Comparison of ENCODE assay signal across 30 mouse cellular contexts in the genomic region with DNA sequence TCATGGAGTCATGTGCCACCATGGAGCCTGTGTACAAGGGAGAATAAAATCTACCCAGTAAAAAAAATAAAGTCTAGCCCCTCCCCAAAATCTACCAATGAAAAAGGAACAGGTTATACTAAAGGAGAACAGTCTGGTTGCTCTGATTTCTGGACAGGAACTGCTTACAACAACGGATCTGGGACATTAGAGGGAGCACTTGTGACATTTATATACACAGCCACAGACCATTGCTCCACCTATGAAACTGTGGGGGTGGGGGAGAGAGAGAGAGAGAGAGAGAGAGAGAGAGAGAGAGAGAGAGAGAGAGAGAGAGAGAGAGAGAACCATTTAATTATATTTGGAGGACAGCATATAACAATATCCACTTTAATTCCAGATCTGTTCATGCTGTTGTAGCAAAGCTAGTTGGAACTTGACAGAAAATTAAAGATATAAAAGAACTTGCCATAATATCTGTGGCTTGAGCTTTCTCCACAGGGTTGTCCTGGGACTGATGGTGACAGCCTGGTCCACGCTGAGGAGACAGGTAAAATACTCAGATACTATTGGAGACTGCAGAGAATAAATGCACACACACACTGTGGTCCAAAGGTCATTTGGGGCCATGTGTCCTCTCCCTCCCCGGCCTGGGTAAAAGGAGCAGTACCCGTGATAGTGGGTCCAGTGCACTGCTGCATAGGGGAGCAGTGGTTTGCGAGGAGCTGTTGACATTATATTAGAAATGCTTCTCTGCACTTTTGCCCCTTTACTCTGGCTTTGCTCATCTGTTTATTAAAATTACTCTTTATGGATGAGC. TPM values are rescaled to one million over a fixed set of nuclear protein-coding genes. Genes with fewer than 3 reads are reported as not detected.
DNase-seq lines count a peak whose midpoint lies in the region; ATAC-seq and TF ChIP-seq lines count a peak whose summit lies in the region.
"Not testable (repeated sequence)": the region's sequence is repeated elsewhere in the genome, so short reads cannot be mapped to it uniquely, and the experiment has no call there.
"Had no signal": no experiment of that assay in that cellular context is flagged by ENCODE, and none has a peak within 500 bp of the region (broad histone marks: within the 10 kb centered on the region; RNA-seq: fewer than 3 reads in every experiment).

No protein-coding gene starts in this region.

- not testable (repeated sequence) for H3K4me1 ChIP-seq in CH12.LX (ENCODE audit: control insufficient read depth in 1 of 2, insufficient read depth in 2 of 2); forebrain, embryonic 13.5 days; intestine, embryonic 14.5 days (replicated peaks; ENCODE audit: control insufficient read depth, insufficient read depth, low read length); intestine, postnatal 0 days (replicated peaks; ENCODE audit: control insufficient read depth, insufficient read depth, low read length); midbrain, embryonic 15.5 days; neural tube, embryonic 14.5 days (ENCODE audit: control insufficient read depth, insufficient read depth, low read length)

- ATAC-seq in forebrain, embryonic 13.5 days, result peak; percentile 45; the same call in 1 of the 2 replicates
- ATAC-seq in intestine, embryonic 14.5 days (replicated peaks; ENCODE audit: low FRiP score, low TSS enrichment, low read depth), result 0 out of 2 replicates have a peak, but pooled peaks have one; percentile 47
- peak; percentile 63 for ATAC-seq in intestine, postnatal 0 days
- peak; percentile 65 for ATAC-seq in midbrain, embryonic 15.5 days (replicated peaks)
- peak; percentile 34 for ATAC-seq in neural tube, embryonic 14.5 days (ENCODE audit: low read depth)

- dilution Hi-C loops in CH12.LX (cut with MboI; ENCODE audit: extremely low pct_ligation_motif_present, extremely low pct_unique_long_range_greater_than_20kb, low sequenced_read_pairs), result not testable (repeated sequence)

- not testable (repeated sequence) for H3K27ac ChIP-seq in CH12.LX (ENCODE audit: insufficient read depth, low read depth); forebrain, embryonic 13.5 days; intestine, embryonic 14.5 days (ENCODE audit: low read depth); intestine, postnatal 0 days (ENCODE audit: low read depth, low read length); midbrain, embryonic 15.5 days; neural tube, embryonic 14.5 days (ENCODE audit: low read depth, low read length)

- not testable (repeated sequence) for TF ChIP-seq EP300 in CH12.LX (IDR thresholded peaks at IDR 0.05; ENCODE audit: low read length)

- not testable (repeated sequence) for H3K27me3 ChIP-seq in CH12.LX (replicated peaks); forebrain, embryonic 13.5 days; intestine, embryonic 14.5 days (replicated peaks; ENCODE audit: control insufficient read depth, insufficient read depth, low read length); intestine, postnatal 0 days (replicated peaks; ENCODE audit: control insufficient read depth, insufficient read depth, low read length); midbrain, embryonic 15.5 days (replicated peaks); neural tube, embryonic 14.5 days (ENCODE audit: control insufficient read depth, insufficient read depth, low read length)

- not testable (repeated sequence) for TF ChIP-seq RAD21 in CH12.LX (IDR thresholded peaks at IDR 0.05; ENCODE audit: low read depth, low read length)

- in situ Hi-C loops in CH12.LX (cut with MboI; ENCODE audit: low pct_ligation_motif_present, low pct_unique_long_range_greater_than_20kb, low sequenced_read_pairs), result not testable (repeated sequence)

- peak; percentile 7 for DNase-seq in CH12.LX (ENCODE audit: extremely low read depth)
- peak; percentile 4 for DNase-seq in embryo, embryonic 10 days (ENCODE audit: low spot score)
- not testable (repeated sequence) for DNase-seq in intestine, embryonic 14.5 days (ENCODE audit: low spot score)

- peak in 1 of 2 experiments; percentile 14; a peak in 1 of 4 replicates for TF ChIP-seq CTCF in CH12.LX (conservative IDR thresholded peaks at IDR 0.05 in 1 of 2, IDR thresholded peaks at IDR 0.05 in 1 of 2; ENCODE audit: low read depth in 2 of 2, low read length in 2 of 2)
- peak; percentile 36 for TF ChIP-seq CTCF in intestine, postnatal 0 days (IDR thresholded peaks at IDR 0.05; ENCODE audit: low read depth)

- H3K4me3 ChIP-seq in CH12.LX (replicated peaks in 1 of 3; ENCODE audit: low read depth in 2 of 3, low read length in 2 of 3, poor library complexity in 1 of 3); forebrain, embryonic 13.5 days; intestine, embryonic 14.5 days (ENCODE audit: low read depth, low read length); intestine, postnatal 0 days (ENCODE audit: low read depth, low read length); midbrain, embryonic 15.5 days; neural tube, embryonic 14.5 days (ENCODE audit: low read depth, low read length): not testable (repeated sequence)

- H3K9ac ChIP-seq in CH12.LX (ENCODE audit: insufficient read depth, low read depth); forebrain, embryonic 13.5 days; intestine, embryonic 14.5 days (ENCODE audit: low read length); intestine, postnatal 0 days (ENCODE audit: low read depth, low read length); midbrain, embryonic 15.5 days; neural tube, embryonic 14.5 days (replicated peaks; ENCODE audit: low read depth, low read length): not testable (repeated sequence)

- H3K36me3 ChIP-seq in CH12.LX (replicated peaks in 1 of 2; ENCODE audit: control insufficient read depth in 1 of 2, insufficient read depth in 1 of 2, low read length in 1 of 2); forebrain, embryonic 13.5 days (ENCODE audit: poor library complexity, severe bottlenecking); intestine, embryonic 14.5 days (ENCODE audit: control insufficient read depth, insufficient read depth, low read length); intestine, postnatal 0 days (ENCODE audit: control insufficient read depth, insufficient read depth); midbrain, embryonic 15.5 days (replicated peaks); neural tube, embryonic 14.5 days (ENCODE audit: control insufficient read depth, insufficient read depth, low read length): not testable (repeated sequence)

- H3K4me2 ChIP-seq in CH12.LX (ENCODE audit: insufficient read depth, low read depth, poor library complexity, severe bottlenecking); forebrain, embryonic 13.5 days; intestine, embryonic 14.5 days (ENCODE audit: low read length); intestine, postnatal 0 days (replicated peaks; ENCODE audit: low read depth); midbrain, embryonic 15.5 days; neural tube, embryonic 14.5 days (ENCODE audit: low read depth, low read length): not testable (repeated sequence)

- H3K79me2 ChIP-seq in CH12.LX (replicated peaks; ENCODE audit: control insufficient read depth, extremely low read depth, insufficient read depth, poor library complexity, severe bottlenecking), result not testable (repeated sequence)

- not testable (repeated sequence) for H3K9me3 ChIP-seq in CH12.LX (replicated peaks; ENCODE audit: low read length); forebrain, embryonic 13.5 days (replicated peaks); intestine, embryonic 14.5 days (ENCODE audit: control insufficient read depth, low read length); intestine, postnatal 0 days (ENCODE audit: control insufficient read depth); midbrain, embryonic 15.5 days; neural tube, embryonic 14.5 days (ENCODE audit: control insufficient read depth, low read length)

- WGBS in forebrain, embryonic 13.5 days, result 68% methylated on average over 4 of the region's 5 CpGs
- WGBS in intestine, embryonic 14.5 days, result 56% methylated on average over 5 of the region's 5 CpGs
- 39% methylated on average over 5 of the region's 5 CpGs for WGBS in intestine, postnatal 0 days
- WGBS in midbrain, embryonic 15.5 days, result 79% methylated on average over 5 of the region's 5 CpGs
- whole genome bisulfite sequencing in neural tube, embryonic 14.5 days, result 72% methylated on average over 5 of the region's 5 CpGs

- not testable (repeated sequence) for TF ChIP-seq POLR2A in CH12.LX (IDR thresholded peaks at IDR 0.05; ENCODE audit: low read depth, low read length)

RNA-seq across cellular contexts. Expression of a gene that starts 31.1 kb away (rescaled TPM):
- total RNA-seq in CH12.LX (2012; rRNA removed) (not detected in 2 replicates), CH12.LX (2014; rRNA removed) (not detected in 2 replicates)
- polyA plus RNA-seq in CH12.LX (2012; ENCODE audit: insufficient read length, low read depth), result not detected in 2 replicates
- polyA plus RNA-seq in forebrain, embryonic 13.5 days (2015; fragmentation: Nextera tagmentation; extraction: Ambion mirVana), result not detected in 2 replicates
- not detected in 2 replicates for polyA plus RNA-seq in intestine, embryonic 14.5 days (2014; fragmentation: Nextera tagmentation; extraction: Ambion mirVana)
- not detected in 2 replicates for polyA plus RNA-seq in intestine, postnatal 0 days (2015; fragmentation: Nextera tagmentation; extraction: Ambion mirVana)
- not detected in 2 replicates for polyA plus RNA-seq in midbrain, embryonic 15.5 days (2015; fragmentation: Nextera tagmentation; extraction: Ambion mirVana)
- polyA plus RNA-seq in neural tube, embryonic 14.5 days (2014; fragmentation: Nextera tagmentation; extraction: Ambion mirVana), result not detected in 2 replicates
- total RNA-seq: adrenal gland, adult 18-20 months; adrenal gland, postnatal 10 days; adrenal gland, postnatal 36 days; gastrocnemius, adult 2 months; gastrocnemius, postnatal 14 days; gastrocnemius, postnatal 4 days; heart, adult 8-10 months; heart, postnatal 25 days; hematopoietic stem cell, adult 5-6 weeks had no signal
- polyA plus RNA-seq: cortical plate, adult 2 months; embryonic facial prominence, embryonic 10.5 days; embryonic facial prominence, embryonic 13.5 days; erythroblast, embryonic 14.5 days; forebrain, embryonic 12.5 days; forebrain, embryonic 16.5 days; frontal cortex, adult 2 months; G1E; heart, embryonic 11.5 days; heart, embryonic 14.5 days; heart, postnatal 0 days; hindbrain, embryonic 12.5 days; hindbrain, embryonic 15.5 days; Patski had no signal

RNA-seq across cellular contexts. Expression of a gene that starts 47.1 kb away (rescaled TPM):
- total RNA-seq in CH12.LX (2012; rRNA removed), result not detected in 2 replicates
- total RNA-seq in CH12.LX (2014; rRNA removed), result not detected in 2 replicates
- not detected in 2 replicates for polyA plus RNA-seq in CH12.LX (2012; ENCODE audit: insufficient read length, low read depth)
- polyA plus RNA-seq in forebrain, embryonic 13.5 days (2015; fragmentation: Nextera tagmentation; extraction: Ambion mirVana), result not detected in 2 replicates
- not detected in 2 replicates for polyA plus RNA-seq in intestine, embryonic 14.5 days (2014; fragmentation: Nextera tagmentation; extraction: Ambion mirVana)
- not detected in 2 replicates for polyA plus RNA-seq in intestine, postnatal 0 days (2015; fragmentation: Nextera tagmentation; extraction: Ambion mirVana)
- polyA plus RNA-seq in midbrain, embryonic 15.5 days (2015; fragmentation: Nextera tagmentation; extraction: Ambion mirVana), result not detected in 2 replicates
- polyA plus RNA-seq in neural tube, embryonic 14.5 days (2014; fragmentation: Nextera tagmentation; extraction: Ambion mirVana), result not detected in 2 replicates
- total RNA-seq: adrenal gland, adult 18-20 months; adrenal gland, postnatal 10 days; adrenal gland, postnatal 36 days; gastrocnemius, adult 2 months; gastrocnemius, postnatal 14 days; gastrocnemius, postnatal 4 days; heart, adult 8-10 months; heart, postnatal 25 days; hematopoietic stem cell, adult 5-6 weeks had no signal
- polyA plus RNA-seq: cortical plate, adult 2 months; embryonic facial prominence, embryonic 10.5 days; embryonic facial prominence, embryonic 13.5 days; erythroblast, embryonic 14.5 days; forebrain, embryonic 12.5 days; forebrain, embryonic 16.5 days; frontal cortex, adult 2 months; G1E; heart, embryonic 11.5 days; heart, embryonic 14.5 days; heart, postnatal 0 days; hindbrain, embryonic 12.5 days; hindbrain, embryonic 15.5 days; Patski had no signal

RNA-seq across cellular contexts. Expression of a gene that starts 52.5 kb away (rescaled TPM):
- not detected in 2 replicates for total RNA-seq in CH12.LX (2012; rRNA removed)
- not detected in 2 replicates for total RNA-seq in CH12.LX (2014; rRNA removed)
- polyA plus RNA-seq in CH12.LX (2012; ENCODE audit: insufficient read length, low read depth), result not detected in 2 replicates
- not detected in 2 replicates for polyA plus RNA-seq in forebrain, embryonic 13.5 days (2015; fragmentation: Nextera tagmentation; extraction: Ambion mirVana)
- polyA plus RNA-seq in intestine, embryonic 14.5 days (2014; fragmentation: Nextera tagmentation; extraction: Ambion mirVana), result not detected in 2 replicates
- polyA plus RNA-seq in intestine, postnatal 0 days (2015; fragmentation: Nextera tagmentation; extraction: Ambion mirVana), result not detected in 2 replicates
- not detected in 2 replicates for polyA plus RNA-seq in midbrain, embryonic 15.5 days (2015; fragmentation: Nextera tagmentation; extraction: Ambion mirVana)
- polyA plus RNA-seq in neural tube, embryonic 14.5 days (2014; fragmentation: Nextera tagmentation; extraction: Ambion mirVana), result not detected in 2 replicates
- total RNA-seq: adrenal gland, adult 18-20 months; adrenal gland, postnatal 10 days; adrenal gland, postnatal 36 days; G1E; gastrocnemius, adult 2 months; gastrocnemius, postnatal 14 days; gastrocnemius, postnatal 4 days; heart, adult 8-10 months; heart, postnatal 25 days; hematopoietic stem cell, adult 5-6 weeks had no signal
- polyA plus RNA-seq: cortical plate, adult 2 months; embryonic facial prominence, embryonic 10.5 days; embryonic facial prominence, embryonic 13.5 days; erythroblast, embryonic 14.5 days; forebrain, embryonic 12.5 days; forebrain, embryonic 16.5 days; frontal cortex, adult 2 months; G1E; heart, embryonic 11.5 days; heart, embryonic 14.5 days; heart, postnatal 0 days; hindbrain, embryonic 12.5 days; hindbrain, embryonic 15.5 days; Patski had no signal

RNA-seq across cellular contexts. Expression of a gene that starts 54.2 kb away (rescaled TPM):
- not detected in 2 replicates for total RNA-seq in CH12.LX (2012; rRNA removed)
- total RNA-seq in CH12.LX (2014; rRNA removed), result not detected in 2 replicates
- not detected in 2 replicates for polyA plus RNA-seq in CH12.LX (2012; ENCODE audit: insufficient read length, low read depth)
- not detected in 2 replicates for polyA plus RNA-seq in forebrain, embryonic 13.5 days (2015; fragmentation: Nextera tagmentation; extraction: Ambion mirVana)
- not detected in 2 replicates for polyA plus RNA-seq in intestine, embryonic 14.5 days (2014; fragmentation: Nextera tagmentation; extraction: Ambion mirVana)
- not detected in 2 replicates for polyA plus RNA-seq in intestine, postnatal 0 days (2015; fragmentation: Nextera tagmentation; extraction: Ambion mirVana)
- not detected in 2 replicates for polyA plus RNA-seq in midbrain, embryonic 15.5 days (2015; fragmentation: Nextera tagmentation; extraction: Ambion mirVana)
- not detected in 2 replicates for polyA plus RNA-seq in neural tube, embryonic 14.5 days (2014; fragmentation: Nextera tagmentation; extraction: Ambion mirVana)
- total RNA-seq: adrenal gland, adult 18-20 months; adrenal gland, postnatal 10 days; adrenal gland, postnatal 36 days; gastrocnemius, adult 2 months; gastrocnemius, postnatal 14 days; gastrocnemius, postnatal 4 days; heart, adult 8-10 months; heart, postnatal 25 days; hematopoietic stem cell, adult 5-6 weeks had no signal
- polyA plus RNA-seq: cortical plate, adult 2 months; embryonic facial prominence, embryonic 10.5 days; embryonic facial prominence, embryonic 13.5 days; erythroblast, embryonic 14.5 days; forebrain, embryonic 12.5 days; forebrain, embryonic 16.5 days; frontal cortex, adult 2 months; G1E; heart, embryonic 11.5 days; heart, embryonic 14.5 days; heart, postnatal 0 days; hindbrain, embryonic 12.5 days; hindbrain, embryonic 15.5 days; Patski had no signal
